In genomic region chr16:34483716-34484115, GRCm38 (mm10) we compare ENCODE assay signal across 18 mouse cellular contexts.
"Had no signal": no experiment of that assay in that cellular context is flagged by ENCODE, and none has a peak within 500 bp of the region (broad histone marks: within the 10 kb centered on the region; RNA-seq: fewer than 3 reads in every experiment).

No protein-coding gene starts in this region.

- H3K36me3 ChIP-seq: limb, embryonic 12.5 days; liver, embryonic 15.5 days; midbrain, embryonic 12.5 days had no signal

- H3K27ac ChIP-seq: kidney, postnatal 0 days; limb, embryonic 12.5 days; liver, embryonic 15.5 days; macrophage; midbrain, embryonic 12.5 days had no signal

- H3K27me3 ChIP-seq: limb, embryonic 12.5 days; liver, embryonic 15.5 days; midbrain, embryonic 12.5 days had no signal

- H3K4me3 ChIP-seq: limb, embryonic 12.5 days; liver, embryonic 15.5 days; megakaryocyte, embryonic 14.5 days; midbrain, embryonic 12.5 days had no signal

- H3K9me3 ChIP-seq: limb, embryonic 12.5 days; liver, embryonic 15.5 days; megakaryocyte, embryonic 14.5 days; midbrain, embryonic 12.5 days had no signal

- DNase-seq: kidney, adult 8-10 months; kidney, postnatal 36 days; layer of hippocampus, adult 9-11 months; layer of hippocampus, postnatal 36 days; lung, embryonic 14.5 days; lung, postnatal 10 days; right cerebral cortex, postnatal 4 days; spleen, adult 18-20 months; thymus, adult 18-20 months; thymus, postnatal 14 days had no signal

- H3K4me1 ChIP-seq: liver, embryonic 15.5 days had no signal

- H3K9ac ChIP-seq: limb, embryonic 12.5 days; liver, embryonic 15.5 days; lung, embryonic 14.5 days; midbrain, embryonic 12.5 days had no signal

- ATAC-seq: midbrain, embryonic 16.5 days had no signal

- H3K4me2 ChIP-seq: limb, embryonic 12.5 days; liver, embryonic 11.5 days; liver, embryonic 15.5 days; lung, embryonic 14.5 days; midbrain, embryonic 12.5 days had no signal
